Comparison of ENCODE assay signal across 51 mouse cellular contexts in genomic region chr15:98410249-98410648, GRCm38 (mm10). TPM values are rescaled to one million over a fixed set of nuclear protein-coding genes. Genes with fewer than 3 reads are reported as not detected.
"Had no signal": no experiment of that assay in that cellular context is flagged by ENCODE, and none has a peak within 500 bp of the region (broad histone marks: within the 10 kb centered on the region; RNA-seq: fewer than 3 reads in every experiment).

No protein-coding gene starts in this region.

- DNase-seq: heart, postnatal 10 days; heart, postnatal 14 days; heart, postnatal 36 days; heart, postnatal 4 days; kidney, adult 11 months; kidney, adult 18-20 months; kidney, adult 2 months; kidney, adult 8-10 months; kidney, adult 9 months; kidney, postnatal 10 days; kidney, postnatal 14 days; kidney, postnatal 25 days; kidney, postnatal 36 days; kidney, postnatal 4 days; layer of hippocampus, adult 9-11 months; layer of hippocampus, postnatal 36 days had no signal

- H3K36me3 ChIP-seq: heart, embryonic 12.5 days; heart, embryonic 13.5 days; heart, embryonic 15.5 days; hindbrain, embryonic 10.5 days; hindbrain, embryonic 12.5 days; hindbrain, embryonic 13.5 days; hindbrain, embryonic 15.5 days; intestine, embryonic 15.5 days; kidney, embryonic 15.5 days had no signal

- H3K9me3 ChIP-seq: heart, embryonic 15.5 days; hindbrain, embryonic 10.5 days; hindbrain, embryonic 12.5 days; hindbrain, embryonic 15.5 days; intestine, embryonic 15.5 days had no signal

- H3K27ac ChIP-seq: heart, embryonic 13.5 days; heart, embryonic 15.5 days; hindbrain, embryonic 10.5 days; hindbrain, embryonic 12.5 days; hindbrain, embryonic 13.5 days; hindbrain, embryonic 14.5 days; hindbrain, embryonic 15.5 days; hindbrain, postnatal 0 days; intestine, embryonic 15.5 days; kidney, embryonic 15.5 days; kidney, postnatal 0 days; layer of hippocampus, adult 2 months; left cerebral cortex, adult 2 months had no signal

- H3K9ac ChIP-seq: heart, embryonic 12.5 days; heart, embryonic 13.5 days; heart, embryonic 15.5 days; hindbrain, embryonic 12.5 days; hindbrain, embryonic 13.5 days; hindbrain, embryonic 14.5 days; hindbrain, embryonic 15.5 days; intestine, embryonic 15.5 days; kidney, embryonic 15.5 days had no signal

- H3K4me2 ChIP-seq: heart, embryonic 12.5 days; heart, embryonic 13.5 days; heart, embryonic 15.5 days; hindbrain, embryonic 12.5 days; hindbrain, embryonic 13.5 days; hindbrain, embryonic 14.5 days; hindbrain, embryonic 15.5 days; intestine, embryonic 15.5 days; kidney, embryonic 15.5 days had no signal

- ATAC-seq: hindbrain, embryonic 16.5 days; hindbrain, postnatal 0 days; inflammation-experienced regulatory T-cells, adult 6 months; intestine, embryonic 15.5 days; intestine, embryonic 16.5 days; intestine, postnatal 0 days had no signal

- H3K4me1 ChIP-seq: heart, embryonic 12.5 days; heart, embryonic 13.5 days; heart, embryonic 15.5 days; hindbrain, embryonic 10.5 days; hindbrain, embryonic 12.5 days; hindbrain, embryonic 13.5 days; hindbrain, embryonic 15.5 days; intestine, embryonic 15.5 days; kidney, embryonic 15.5 days had no signal

- H3K27me3 ChIP-seq: heart, embryonic 12.5 days; heart, embryonic 13.5 days; heart, embryonic 15.5 days; hindbrain, embryonic 12.5 days; hindbrain, embryonic 13.5 days; hindbrain, embryonic 15.5 days; intestine, embryonic 15.5 days; kidney, embryonic 15.5 days had no signal

- H3K4me3 ChIP-seq: heart, embryonic 12.5 days; heart, embryonic 13.5 days; heart, embryonic 15.5 days; hindbrain, embryonic 10.5 days; hindbrain, embryonic 12.5 days; hindbrain, embryonic 13.5 days; hindbrain, embryonic 15.5 days; intestine, embryonic 15.5 days; kidney, embryonic 15.5 days; layer of hippocampus, adult 2 months; left cerebral cortex, adult 2 months had no signal

RNA-seq across cellular contexts. Expression of gene Olfr282, which starts 20.8 kb away (rescaled TPM):
- total RNA-seq: heart, postnatal 10 days; heart, postnatal 14 days; heart, postnatal 25 days; heart, postnatal 36 days; heart, postnatal 4 days; hematopoietic stem cell, adult 5-6 weeks; hindbrain, postnatal 0 days; layer of hippocampus, adult 18-20 months; layer of hippocampus, adult 2 months; layer of hippocampus, adult 8-10 months; layer of hippocampus, postnatal 10 days; layer of hippocampus, postnatal 14 days; layer of hippocampus, postnatal 25 days; layer of hippocampus, postnatal 36 days; left cerebral cortex, adult 18-20 months; left cerebral cortex, adult 2 months; left cerebral cortex, adult 8-10 months had no signal
- polyA plus RNA-seq: heart, embryonic 12.5 days; heart, embryonic 13.5 days; heart, embryonic 14.5 days; heart, embryonic 15.5 days; heart, embryonic 16.5 days; heart, postnatal 0 days; hindbrain, embryonic 10.5 days; hindbrain, embryonic 11.5 days; hindbrain, embryonic 12.5 days; hindbrain, embryonic 13.5 days; hindbrain, embryonic 14.5 days; hindbrain, embryonic 15.5 days; hindbrain, embryonic 16.5 days; hindbrain, postnatal 0 days; inflammation-experienced regulatory T-cells, adult 6 months; intestine, embryonic 14.5 days; intestine, embryonic 15.5 days; intestine, embryonic 16.5 days; intestine, postnatal 0 days; kidney, adult 2 months; kidney, embryonic 14.5 days; kidney, embryonic 15.5 days; kidney, embryonic 16.5 days; kidney, postnatal 0 days; large intestine, adult 2 months had no signal

RNA-seq across cellular contexts. Expression of gene Olfr283, which starts 29.5 kb away (rescaled TPM):
- total RNA-seq: heart, postnatal 10 days; heart, postnatal 14 days; heart, postnatal 25 days; heart, postnatal 36 days; heart, postnatal 4 days; hematopoietic stem cell, adult 5-6 weeks; hindbrain, postnatal 0 days; layer of hippocampus, adult 18-20 months; layer of hippocampus, adult 2 months; layer of hippocampus, adult 8-10 months; layer of hippocampus, postnatal 10 days; layer of hippocampus, postnatal 14 days; layer of hippocampus, postnatal 25 days; layer of hippocampus, postnatal 36 days; left cerebral cortex, adult 18-20 months; left cerebral cortex, adult 2 months; left cerebral cortex, adult 8-10 months had no signal
- polyA plus RNA-seq: heart, embryonic 12.5 days; heart, embryonic 13.5 days; heart, embryonic 14.5 days; heart, embryonic 15.5 days; heart, embryonic 16.5 days; heart, postnatal 0 days; hindbrain, embryonic 10.5 days; hindbrain, embryonic 11.5 days; hindbrain, embryonic 12.5 days; hindbrain, embryonic 13.5 days; hindbrain, embryonic 14.5 days; hindbrain, embryonic 15.5 days; hindbrain, embryonic 16.5 days; hindbrain, postnatal 0 days; inflammation-experienced regulatory T-cells, adult 6 months; intestine, embryonic 14.5 days; intestine, embryonic 15.5 days; intestine, embryonic 16.5 days; intestine, postnatal 0 days; kidney, adult 2 months; kidney, embryonic 14.5 days; kidney, embryonic 15.5 days; kidney, embryonic 16.5 days; kidney, postnatal 0 days; large intestine, adult 2 months had no signal

RNA-seq across cellular contexts. Expression of gene Olfr281, which starts 42.1 kb away (rescaled TPM):
- total RNA-seq: heart, postnatal 10 days; heart, postnatal 14 days; heart, postnatal 25 days; heart, postnatal 36 days; heart, postnatal 4 days; hematopoietic stem cell, adult 5-6 weeks; hindbrain, postnatal 0 days; layer of hippocampus, adult 18-20 months; layer of hippocampus, adult 2 months; layer of hippocampus, adult 8-10 months; layer of hippocampus, postnatal 10 days; layer of hippocampus, postnatal 14 days; layer of hippocampus, postnatal 25 days; layer of hippocampus, postnatal 36 days; left cerebral cortex, adult 18-20 months; left cerebral cortex, adult 2 months; left cerebral cortex, adult 8-10 months had no signal
- polyA plus RNA-seq: heart, embryonic 12.5 days; heart, embryonic 13.5 days; heart, embryonic 14.5 days; heart, embryonic 15.5 days; heart, embryonic 16.5 days; heart, postnatal 0 days; hindbrain, embryonic 10.5 days; hindbrain, embryonic 11.5 days; hindbrain, embryonic 12.5 days; hindbrain, embryonic 13.5 days; hindbrain, embryonic 14.5 days; hindbrain, embryonic 15.5 days; hindbrain, embryonic 16.5 days; hindbrain, postnatal 0 days; inflammation-experienced regulatory T-cells, adult 6 months; intestine, embryonic 14.5 days; intestine, embryonic 15.5 days; intestine, embryonic 16.5 days; intestine, postnatal 0 days; kidney, adult 2 months; kidney, embryonic 14.5 days; kidney, embryonic 15.5 days; kidney, embryonic 16.5 days; kidney, postnatal 0 days; large intestine, adult 2 months had no signal

RNA-seq across cellular contexts. Expression of gene OR5BS1P, which starts 59.4 kb away (rescaled TPM):
- total RNA-seq: heart, postnatal 10 days; heart, postnatal 14 days; heart, postnatal 25 days; heart, postnatal 36 days; heart, postnatal 4 days; hematopoietic stem cell, adult 5-6 weeks; hindbrain, postnatal 0 days; layer of hippocampus, adult 18-20 months; layer of hippocampus, adult 2 months; layer of hippocampus, adult 8-10 months; layer of hippocampus, postnatal 10 days; layer of hippocampus, postnatal 14 days; layer of hippocampus, postnatal 25 days; layer of hippocampus, postnatal 36 days; left cerebral cortex, adult 18-20 months; left cerebral cortex, adult 2 months; left cerebral cortex, adult 8-10 months had no signal
- polyA plus RNA-seq: heart, embryonic 12.5 days; heart, embryonic 13.5 days; heart, embryonic 14.5 days; heart, embryonic 15.5 days; heart, embryonic 16.5 days; heart, postnatal 0 days; hindbrain, embryonic 10.5 days; hindbrain, embryonic 11.5 days; hindbrain, embryonic 12.5 days; hindbrain, embryonic 13.5 days; hindbrain, embryonic 14.5 days; hindbrain, embryonic 15.5 days; hindbrain, embryonic 16.5 days; hindbrain, postnatal 0 days; inflammation-experienced regulatory T-cells, adult 6 months; intestine, embryonic 14.5 days; intestine, embryonic 15.5 days; intestine, embryonic 16.5 days; intestine, postnatal 0 days; kidney, adult 2 months; kidney, embryonic 14.5 days; kidney, embryonic 15.5 days; kidney, embryonic 16.5 days; kidney, postnatal 0 days; large intestine, adult 2 months had no signal
